Mouse (Mus musculus) intestine, embryonic 16.5 days (tissue): ENCODE data around the gene Ptx4. TPM values are rescaled to one million over a fixed set of nuclear protein-coding genes. Genes with fewer than 3 reads are reported as not detected.
A peak's percentile ranks its signal among the peaks of the same experiment; 100 is the strongest.
"Not testable (repeated sequence)": the region's sequence is repeated elsewhere in the genome, so short reads cannot be mapped to it uniquely, and the experiment has no call there.

ENCODE experiments used
- ATAC-seq: fragments of 200-750 bp; cut with Nextera tagmentation; 2 replicates; pipeline ENCODE4 v1.8.0; 2017; ENCODE audit warnings: moderate TSS enrichment, moderate library complexity
- H3K27ac ChIP-seq: fragments of 300-500 bp; sonication (generic); 2 replicates; pipeline ENCODE4 v1.5.1; 2014; ENCODE audit warnings: mild to moderate bottlenecking, low read length
- H3K27me3 ChIP-seq: fragments of 300-500 bp; sonication (generic); replicated peaks from 2 replicates; pipeline ENCODE4 v1.6.1; 2014; ENCODE audit warnings: low read length, control low read depth, mixed read lengths; ENCODE audit not compliant: control insufficient read depth, insufficient read depth
- H3K36me3 ChIP-seq: fragments of 300-500 bp; sonication (generic); 2 replicates; pipeline ENCODE4 v1.6.1; 2014; ENCODE audit warnings: low read length, control low read depth; ENCODE audit not compliant: control insufficient read depth, insufficient read depth
- H3K4me1 ChIP-seq: fragments of 300-500 bp; sonication (generic); 2 replicates; pipeline ENCODE4 v1.6.1; 2014; ENCODE audit warnings: low read length, control low read depth, mixed read lengths; ENCODE audit not compliant: control insufficient read depth, insufficient read depth
- H3K4me2 ChIP-seq: fragments of 300-500 bp; sonication (generic); 2 replicates; pipeline ENCODE4 v1.6.1; 2014; ENCODE audit warnings: low read depth, low read length, control low read depth
- H3K4me3 ChIP-seq: fragments of 300-500 bp; sonication (generic); 2 replicates; pipeline ENCODE4 v1.5.1; 2014; ENCODE audit warnings: mild to moderate bottlenecking, low read length
- H3K9ac ChIP-seq: fragments of 300-500 bp; sonication (generic); 2 replicates; pipeline ENCODE4 v1.6.1; 2014; ENCODE audit warnings: low read depth, low read length
- H3K9me3 ChIP-seq: fragments of 300-500 bp; sonication (generic); 2 replicates; pipeline ENCODE4 v1.6.1; 2016; ENCODE audit warnings: low read length, control low read depth; ENCODE audit not compliant: control insufficient read depth
- whole genome bisulfite sequencing: fragments of 180-500 bp; shearing (Covaris S2); extraction: QIAGEN DNeasy Blood & Tissue Kit; methylation state at CpG from one replicate; pipeline ENCODE4 v1.1.7; 2014; 5-methylcytosine and 5-hydroxymethylcytosine counted together
- polyA plus RNA-seq: library from polyadenylated mRNA; unstranded; fragments of >200 nt; fragmentation: Nextera tagmentation; extraction: Ambion mirVana; gene quantifications from 2 replicates; pipeline ENCODE4 v1.2.1, GENCODE M21; 2015

The Ptx4 gene
- polyA plus RNA-seq, 1 experiment from 2014 or later: 0.20 TPM

- Histone ChIP-seq H3K4me3 (no peak overlapping the region), H3K9me3 (no peaks in the 10 kb centered on the region), H3K9ac (no peak overlapping the region), H3K27me3 (no peaks in the 10 kb centered on the region), H3K4me2 (no peak overlapping the region), H3K27ac (no peak overlapping the region), H3K36me3 (peaks cover 6% of the 10 kb centered on the region; the same call in 1 of the 2 replicates), H3K4me1 (peaks cover 7% of the 10 kb centered on the region)
- WGBS: 87% methylated on average over 8 of the region's 8 CpGs
- ATAC-seq: no peak
Measured at GRCm38 (mm10) chr17:25111739-25112422, 8.7 kb upstream of the Ptx4 start.

- 79% methylated on average over 3 of the region's 3 CpGs for WGBS
- H3K9me3 ChIP-seq: no peaks in the 10 kb centered on the region
- H3K27ac ChIP-seq: no peak overlapping the region
- no peak overlapping the region for H3K4me2 ChIP-seq
- ATAC-seq: no peak
- H3K27me3 ChIP-seq: no peaks in the 10 kb centered on the region
- no peak overlapping the region for H3K4me3 ChIP-seq
- H3K9ac ChIP-seq: no peak overlapping the region
- H3K36me3 ChIP-seq: peaks cover 6% of the 10 kb centered on the region; the same call in 1 of the 2 replicates
- H3K4me1 ChIP-seq: peaks cover 7% of the 10 kb centered on the region
Measured at GRCm38 (mm10) chr17:25112423-25112810, 8.1 kb upstream of the Ptx4 start.

GRCm38 (mm10) chr17:25114908-25115645 is 5.5 kb upstream of the Ptx4 start:
- Histone ChIP-seq H3K27me3 (no peaks in the 10 kb centered on the region), H3K4me1 (peaks cover 7% of the 10 kb centered on the region), H3K9ac (peak overlapping the region; percentile 82), H3K4me2 (peak overlapping the region; percentile 99), H3K27ac (peak overlapping the region; percentile 87), H3K9me3 (no peaks in the 10 kb centered on the region), H3K4me3 (peak overlapping the region; percentile 72), H3K36me3 (0 out of 2 replicates have a peak, but pooled peaks cover 4% of the 10 kb centered on the region)
- 8% methylated on average over 23 of the region's 23 CpGs for WGBS
- peak; percentile 82 for ATAC-seq

GRCm38 (mm10) chr17:25115664-25116432 is 4.7 kb upstream of the Ptx4 start, which contains the start of gene Telo2:
Gene Telo2, minus strand, starts transcription at chr17:25115967.
- peak within 1 kb of the TSS; percentile 82 for H3K9ac ChIP-seq
- peaks cover 7% of the 10 kb centered on the region for H3K4me1 ChIP-seq
- peak within 1 kb of the TSS; percentile 87 for H3K27ac ChIP-seq
- H3K4me3 ChIP-seq: peak within 1 kb of the TSS; percentile 72
- 5% methylated on average over 40 of the region's 40 CpGs for WGBS
- H3K36me3 ChIP-seq: no peaks in the 10 kb centered on the region
- H3K4me2 ChIP-seq: peak within 1 kb of the TSS; percentile 99
- ATAC-seq: peak; percentile 96
- no peaks in the 10 kb centered on the region for H3K9me3 ChIP-seq
- no peaks in the 10 kb centered on the region for H3K27me3 ChIP-seq

GRCm38 (mm10) chr17:25117263-25117662 is 3.3 kb upstream of the Ptx4 start:
- Histone ChIP-seq H3K27ac (no peak overlapping the region), H3K4me3 (no peak overlapping the region), H3K4me2 (no peak overlapping the region), H3K27me3 (0 out of 2 replicates have a peak, but pooled peaks cover 3% of the 10 kb centered on the region), H3K9me3 (no peaks in the 10 kb centered on the region), H3K36me3 (no peaks in the 10 kb centered on the region), H3K9ac (no peak overlapping the region), H3K4me1 (peaks cover 7% of the 10 kb centered on the region)
- whole genome bisulfite sequencing: 36% methylated on average over 4 of the region's 4 CpGs
- no peak for ATAC-seq

GRCm38 (mm10) chr17:25123979-25124378 is 3.4 kb downstream of the Ptx4 start:
- H3K4me3 ChIP-seq: no peak overlapping the region
- no peak overlapping the region for H3K4me2 ChIP-seq
- H3K4me1 ChIP-seq: no peaks in the 10 kb centered on the region
- no peaks in the 10 kb centered on the region for H3K9me3 ChIP-seq
- 30% methylated on average over 7 of the region's 7 CpGs for WGBS
- no peak for ATAC-seq
- H3K9ac ChIP-seq: no peak overlapping the region
- 0 out of 2 replicates have a peak, but pooled peaks cover 3% of the 10 kb centered on the region for H3K27me3 ChIP-seq
- no peak overlapping the region for H3K27ac ChIP-seq
- H3K36me3 ChIP-seq: no peaks in the 10 kb centered on the region

- not testable (repeated sequence) for H3K9me3 ChIP-seq, H3K4me2 ChIP-seq, ATAC-seq, H3K4me1 ChIP-seq, H3K27ac ChIP-seq, H3K9ac ChIP-seq, H3K27me3 ChIP-seq, H3K4me3 ChIP-seq, H3K36me3 ChIP-seq
- WGBS: 76% methylated on average over 3 of the region's 3 CpGs
Measured at GRCm38 (mm10) chr17:25125442-25126060, 5.0 kb downstream of the Ptx4 start.

- H3K27ac ChIP-seq: no peak overlapping the region
- no peak overlapping the region for H3K4me2 ChIP-seq
- H3K9ac ChIP-seq: no peak overlapping the region
- no peak overlapping the region for H3K4me3 ChIP-seq
- ATAC-seq: no peak; the same call in 1 of the 2 replicates
- no peaks in the 10 kb centered on the region for H3K9me3 ChIP-seq
- no peaks in the 10 kb centered on the region for H3K27me3 ChIP-seq
- WGBS: 48% methylated on average over 8 of the region's 8 CpGs
- H3K4me1 ChIP-seq: no peaks in the 10 kb centered on the region
- H3K36me3 ChIP-seq: no peaks in the 10 kb centered on the region
Measured at GRCm38 (mm10) chr17:25127079-25127478, 6.5 kb downstream of the Ptx4 start.

GRCm38 (mm10) chr17:25127681-25128080 is 7.1 kb downstream of the Ptx4 start:
- Histone ChIP-seq H3K9ac (no peak overlapping the region), H3K27me3 (no peaks in the 10 kb centered on the region), H3K27ac (no peak overlapping the region), H3K4me1 (no peaks in the 10 kb centered on the region), H3K4me2 (no peak overlapping the region), H3K4me3 (no peak overlapping the region), H3K36me3 (no peaks in the 10 kb centered on the region), H3K9me3 (no peaks in the 10 kb centered on the region)
- WGBS: 60% methylated on average over 9 of the region's 9 CpGs
- no peak for ATAC-seq
